In genomic region chr3:20108881-20109280, GRCm38 (mm10) we compare ENCODE assay signal across 19 mouse cellular contexts.
"Had no signal": no experiment of that assay in that cellular context is flagged by ENCODE, and none has a peak within 500 bp of the region (broad histone marks: within the 10 kb centered on the region; RNA-seq: fewer than 3 reads in every experiment).

No protein-coding gene starts in this region.

- H3K4me2 ChIP-seq: liver, embryonic 15.5 days; lung, embryonic 15.5 days; midbrain, embryonic 12.5 days; neural tube, embryonic 12.5 days; stomach, embryonic 15.5 days had no signal

- DNase-seq: liver, postnatal 0 days; lung, adult 2 months; lung, postnatal 14 days; lung, postnatal 36 days; midbrain, embryonic 14.5 days; right cerebral cortex, postnatal 14 days; thymus, adult 2 months; thymus, postnatal 25 days; thymus, postnatal 4 days had no signal

- ATAC-seq: liver, postnatal 0 days; lung, postnatal 0 days; midbrain, embryonic 16.5 days had no signal

- H3K9me3 ChIP-seq: liver, embryonic 15.5 days; lung, embryonic 15.5 days; megakaryocyte, embryonic 14.5 days; midbrain, embryonic 12.5 days; neural tube, embryonic 12.5 days; stomach, embryonic 15.5 days had no signal

- H3K4me1 ChIP-seq: liver, embryonic 15.5 days; lung, embryonic 15.5 days; midbrain, embryonic 12.5 days; neural tube, embryonic 12.5 days; stomach, embryonic 15.5 days had no signal

- H3K4me3 ChIP-seq: liver, embryonic 15.5 days; lung, embryonic 15.5 days; megakaryocyte, embryonic 14.5 days; midbrain, embryonic 12.5 days; neural tube, embryonic 12.5 days; stomach, embryonic 15.5 days had no signal

- H3K27ac ChIP-seq: liver, embryonic 15.5 days; lung, embryonic 15.5 days; macrophage; midbrain, embryonic 12.5 days; neural tube, embryonic 12.5 days; stomach, embryonic 15.5 days; stomach, postnatal 0 days had no signal

- H3K27me3 ChIP-seq: liver, embryonic 15.5 days; lung, embryonic 15.5 days; megakaryocyte, embryonic 14.5 days; midbrain, embryonic 12.5 days; neural tube, embryonic 12.5 days; stomach, embryonic 15.5 days had no signal

- H3K9ac ChIP-seq: liver, embryonic 15.5 days; liver, postnatal 0 days; lung, embryonic 15.5 days; midbrain, embryonic 12.5 days; neural tube, embryonic 12.5 days; stomach, embryonic 15.5 days had no signal
